In the genomic region with DNA sequence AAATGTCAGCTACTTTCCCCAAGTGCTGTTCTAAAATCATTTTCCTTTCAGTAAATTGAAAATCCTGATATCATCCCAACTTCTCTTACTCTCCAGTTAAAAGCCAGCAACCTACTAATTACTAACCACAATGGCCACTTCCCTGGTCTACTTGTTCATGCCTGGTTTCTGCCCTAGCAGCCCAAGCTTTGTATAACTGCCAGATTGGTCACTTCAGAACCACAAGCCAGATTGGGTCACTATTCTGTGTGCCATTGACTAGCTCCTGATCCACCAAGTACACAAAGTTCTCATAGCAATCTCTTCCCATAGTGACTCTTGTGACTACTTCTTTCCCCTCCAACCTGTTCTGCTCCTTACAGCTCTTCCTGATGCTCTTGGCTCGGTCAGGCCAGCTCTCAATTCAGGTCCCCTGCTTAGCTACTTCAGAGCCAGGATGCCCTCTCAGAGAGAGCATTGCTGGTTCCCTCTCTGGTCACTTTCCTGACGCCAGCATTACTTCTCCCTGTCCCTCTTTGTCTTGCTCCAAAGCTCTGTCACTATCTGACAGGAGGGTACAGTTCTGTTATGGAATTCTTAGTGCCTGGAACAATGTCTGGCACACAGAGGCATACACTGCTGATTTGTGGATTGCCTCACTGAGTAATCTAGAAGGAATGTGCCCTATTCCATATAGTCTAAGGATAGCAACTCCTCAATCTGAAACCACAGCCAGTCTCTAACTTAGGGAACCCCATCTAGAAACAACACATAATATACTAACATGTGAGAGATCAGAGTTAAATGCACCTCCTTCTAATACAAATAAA, we compare ENCODE assay signal across 24 mouse cellular contexts. TPM values are rescaled to one million over a fixed set of nuclear protein-coding genes. Genes with fewer than 3 reads are reported as not detected.
DNase-seq lines count a peak whose midpoint lies in the region; ATAC-seq and TF ChIP-seq lines count a peak whose summit lies in the region.
"Had no signal": no experiment of that assay in that cellular context is flagged by ENCODE, and none has a peak within 500 bp of the region (broad histone marks: within the 10 kb centered on the region; RNA-seq: fewer than 3 reads in every experiment).

No protein-coding gene starts in this region.

- DNase-seq in heart, adult 11 months, result peak; percentile 84
- no peak for DNase-seq in heart, adult 18-20 months
- no peak for DNase-seq in heart, postnatal 36 days
- DNase-seq in lung, postnatal 36 days, result peak; percentile 41
- no peak for DNase-seq in lung, adult 2 months
- DNase-seq in right cerebral cortex, adult 2 months (ENCODE audit: low spot score in 2 of 2), result no peak
- no peak for DNase-seq in cerebellum, postnatal 10 days
- DNase-seq: adrenal gland, adult 2 months; gastrocnemius, postnatal 36 days; liver; right cerebral cortex, postnatal 4 days; thymus, adult 18-20 months; thymus, postnatal 36 days had no signal

- H3K4me2 ChIP-seq in heart, embryonic 15.5 days, result 0 out of 2 replicates have a peak overlapping the region, but pooled peaks have one; percentile 11
- H3K4me2 ChIP-seq: forebrain, embryonic 12.5 days; liver, embryonic 15.5 days; midbrain, embryonic 15.5 days; neural tube, embryonic 13.5 days; stomach, embryonic 15.5 days had no signal

- H3K27ac ChIP-seq in heart, embryonic 15.5 days, result peak overlapping the region; percentile 87
- H3K27ac ChIP-seq: forebrain, embryonic 12.5 days; limb, embryonic 10.5 days; liver, embryonic 15.5 days; macrophage; midbrain, embryonic 15.5 days; neural tube, embryonic 13.5 days; stomach, embryonic 15.5 days had no signal

- no peaks in the 10 kb centered on the region for H3K9me3 ChIP-seq in heart, embryonic 15.5 days (replicated peaks)
- H3K9me3 ChIP-seq: forebrain, embryonic 12.5 days; limb, embryonic 10.5 days; liver, embryonic 15.5 days; midbrain, embryonic 15.5 days; neural tube, embryonic 13.5 days; stomach, embryonic 15.5 days had no signal

- H3K27me3 ChIP-seq in heart, embryonic 15.5 days, result no peaks in the 10 kb centered on the region
- H3K27me3 ChIP-seq: forebrain, embryonic 12.5 days; liver, embryonic 15.5 days; midbrain, embryonic 15.5 days; neural tube, embryonic 13.5 days; stomach, embryonic 15.5 days had no signal

- intact Hi-C loops in heart, postnatal 36 days (cut with DNase I), result no loop called here

- H3K36me3 ChIP-seq in heart, embryonic 15.5 days, result peaks cover 58% of the 10 kb centered on the region

- peaks cover 33% of the 10 kb centered on the region for H3K4me1 ChIP-seq in heart, embryonic 15.5 days (replicated peaks)
- peaks cover 6% of the 10 kb centered on the region for H3K4me1 ChIP-seq in lung, adult 2 months (ENCODE audit: control insufficient read depth, insufficient read depth, low read length)
- H3K4me1 ChIP-seq: forebrain, embryonic 12.5 days; limb, embryonic 10.5 days; midbrain, embryonic 15.5 days; neural tube, embryonic 13.5 days had no signal

- TF ChIP-seq CTCF in lung, adult 2 months (IDR thresholded peaks at IDR 0.05; ENCODE audit: insufficient read depth, low read length), result no peak

- H3K4me3 ChIP-seq in heart, embryonic 15.5 days, result no peak overlapping the region
- no peak overlapping the region for H3K4me3 ChIP-seq in lung, adult 2 months (replicated peaks; ENCODE audit: extremely low read depth, low read depth, low read length)
- H3K4me3 ChIP-seq: forebrain, embryonic 12.5 days; layer of hippocampus, adult 2 months; limb, embryonic 10.5 days; liver, embryonic 15.5 days; midbrain, embryonic 15.5 days; neural tube, embryonic 13.5 days; stomach, embryonic 15.5 days had no signal

- no peak for TF ChIP-seq POLR2A in lung, adult 2 months (IDR thresholded peaks at IDR 0.05; ENCODE audit: borderline replicate concordance, extremely low read depth, low read depth, low read length)

- whole genome bisulfite sequencing in heart, embryonic 15.5 days, result 46% methylated on average over 2 of the region's 2 CpGs
- WGBS in lung, adult 2 months, result 31% methylated on average over 2 of the region's 2 CpGs

- ATAC-seq in heart, embryonic 15.5 days (replicated peaks; ENCODE audit: insufficient number of reproducible peaks, insufficient read depth, low FRiP score, low read depth), result peak; percentile 85; the same call in 1 of the 2 replicates
- ATAC-seq: CD4-positive, CD25-positive, alpha-beta regulatory T cell, adult 4 months; intestine, postnatal 0 days; midbrain, embryonic 15.5 days had no signal

- H3K9ac ChIP-seq in heart, embryonic 15.5 days, result no peak overlapping the region
- H3K9ac ChIP-seq: forebrain, embryonic 12.5 days; liver, embryonic 15.5 days; midbrain, embryonic 15.5 days; neural tube, embryonic 13.5 days; stomach, embryonic 15.5 days had no signal

RNA-seq across cellular contexts. Expression of gene Brd7, which starts 21.9 kb away (rescaled TPM):
- total RNA-seq in heart, adult 18-20 months (2021), result 10 to 100 TPM; 70.0 to 74.0 TPM
- polyA plus RNA-seq in heart, embryonic 15.5 days (2015; fragmentation: Nextera tagmentation; extraction: Ambion mirVana), result 63.6 and 69.1 TPM in 2 replicates
- total RNA-seq in heart, postnatal 36 days (2021), result 10 to 100 TPM; 70.9 to 83.8 TPM
- 18.6 and 28.5 TPM in 2 replicates for polyA plus RNA-seq in lung, adult 2 months (2012; rRNA removed)

Comparison
In these comparisons a context has a peak if more than half of its experiments do, and no peak if none do; other contexts are left out.
1. DNase-seq: peak in heart, adult 11 months (single experiment) and lung, postnatal 36 days (single experiment); none in heart, adult 18-20 months (0 of 2), heart, postnatal 36 days (0 of 2), lung, adult 2 months (single experiment), right cerebral cortex, adult 2 months (0 of 2) and cerebellum, postnatal 10 days (0 of 2).